Mouse (Mus musculus) neural tube, embryonic 13.5 days (tissue): ENCODE data around the gene Gm2174. TPM values are rescaled to one million over a fixed set of nuclear protein-coding genes. Genes with fewer than 3 reads are reported as not detected.

ENCODE experiments used
- ATAC-seq: fragments of 200-750 bp; cut with Nextera tagmentation; 2 replicates; pipeline ENCODE4 v1.8.0; 2017; ENCODE audit warnings: low read depth, mild to moderate bottlenecking, moderate TSS enrichment, moderate library complexity
- H3K27ac ChIP-seq: fragments of 300-500 bp; sonication (generic); replicated peaks from 2 replicates; pipeline ENCODE4 v1.5.1; 2015; ENCODE audit warnings: moderate library complexity, mild to moderate bottlenecking, inconsistent platforms
- H3K27me3 ChIP-seq: fragments of 300-500 bp; sonication (generic); 2 replicates; pipeline ENCODE4 v1.6.1; 2015; ENCODE audit warnings: mild to moderate bottlenecking, inconsistent platforms
- H3K36me3 ChIP-seq: fragments of 300-500 bp; sonication (generic); 2 replicates; pipeline ENCODE4 v1.6.1; 2015; ENCODE audit warnings: mild to moderate bottlenecking, inconsistent platforms
- H3K4me1 ChIP-seq: fragments of 300-500 bp; sonication (generic); replicated peaks from 2 replicates; pipeline ENCODE4 v1.6.1; 2015; ENCODE audit warnings: inconsistent platforms
- H3K4me2 ChIP-seq: fragments of 300-500 bp; sonication (generic); 2 replicates; pipeline ENCODE4 v1.6.1; 2015; ENCODE audit warnings: inconsistent platforms, mild to moderate bottlenecking, moderate library complexity
- H3K4me3 ChIP-seq: fragments of 300-500 bp; sonication (generic); 2 replicates; pipeline ENCODE4 v1.5.1; 2015; ENCODE audit warnings: mild to moderate bottlenecking, inconsistent platforms
- H3K9ac ChIP-seq: fragments of 300-500 bp; sonication (generic); 2 replicates; pipeline ENCODE4 v1.6.1; 2015; ENCODE audit warnings: moderate library complexity, mild to moderate bottlenecking, inconsistent platforms
- H3K9me3 ChIP-seq: fragments of 300-500 bp; sonication (generic); 2 replicates; pipeline ENCODE4 v1.6.1; 2016; ENCODE audit warnings: inconsistent platforms
- WGBS: fragments of 180-500 bp; shearing (Covaris S2); methylation state at CpG from one replicate; pipeline ENCODE4 v1.1.7; 2015; 5-methylcytosine and 5-hydroxymethylcytosine counted together
- polyA plus RNA-seq: library from polyadenylated mRNA; unstranded; fragments of >200 nt; fragmentation: Nextera tagmentation; extraction: Ambion mirVana; gene quantifications from 2 replicates; pipeline ENCODE4 v1.2.1, GENCODE M21; 2015

The Gm2174 gene
- polyA plus RNA-seq = 1.8 TPM in 1 of 2 replicates, not detected in the other

GRCm38 (mm10) chrX:56447524-56448015 is at the start of gene Gm2174:
Gm2174 (plus strand) TSS chrX:56447965.
- H3K27ac ChIP-seq = no peak within 1 kb of the TSS
- no peaks in the 10 kb centered on the region for H3K4me1 ChIP-seq
- no peak within 1 kb of the TSS for H3K4me2 ChIP-seq
- H3K9ac ChIP-seq = no peak within 1 kb of the TSS
- no peaks in the 10 kb centered on the region for H3K27me3 ChIP-seq
- H3K36me3 ChIP-seq = no peaks in the 10 kb centered on the region
- WGBS = 72% methylated on average over 4 of the region's 4 CpGs
- no peaks in the 10 kb centered on the region for H3K9me3 ChIP-seq
- no peak within 1 kb of the TSS for H3K4me3 ChIP-seq
- ATAC-seq = no peak

- Histone ChIP-seq H3K4me3 (no peak overlapping the region), H3K36me3 (no peaks in the 10 kb centered on the region), H3K9me3 (no peaks in the 10 kb centered on the region), H3K27me3 (no peaks in the 10 kb centered on the region), H3K4me2 (no peak overlapping the region), H3K4me1 (no peaks in the 10 kb centered on the region), H3K9ac (no peak overlapping the region), H3K27ac (no peak overlapping the region)
- WGBS = 36% methylated on average over 2 of the region's 2 CpGs
- no peak for ATAC-seq
Observed at GRCm38 (mm10) chrX:56404646-56405045, 43.1 kb upstream of the Gm2174 start.

- Histone ChIP-seq H3K4me3 (no peak overlapping the region), H3K9ac (no peak overlapping the region), H3K36me3 (no peaks in the 10 kb centered on the region), H3K27me3 (no peaks in the 10 kb centered on the region), H3K27ac (no peak overlapping the region), H3K9me3 (no peaks in the 10 kb centered on the region), H3K4me1 (no peaks in the 10 kb centered on the region), H3K4me2 (no peak overlapping the region)
- WGBS = 77% methylated on average over 1 of the region's 1 CpGs
- no peak for ATAC-seq
Observed at GRCm38 (mm10) chrX:56405482-56405881, 42.3 kb upstream of the Gm2174 start.

GRCm38 (mm10) chrX:56406128-56406527 is 41.6 kb upstream of the Gm2174 start:
- no peak for ATAC-seq
- no peaks in the 10 kb centered on the region for H3K36me3 ChIP-seq
- H3K27me3 ChIP-seq = no peaks in the 10 kb centered on the region
- no peak overlapping the region for H3K4me3 ChIP-seq
- WGBS = 73% methylated on average over 5 of the region's 5 CpGs
- H3K27ac ChIP-seq = no peak overlapping the region
- H3K4me2 ChIP-seq = no peak overlapping the region
- no peaks in the 10 kb centered on the region for H3K4me1 ChIP-seq
- H3K9ac ChIP-seq = no peak overlapping the region
- H3K9me3 ChIP-seq = no peaks in the 10 kb centered on the region

GRCm38 (mm10) chrX:56416277-56416676 is 31.5 kb upstream of the Gm2174 start:
- Histone ChIP-seq H3K4me1 (no peaks in the 10 kb centered on the region), H3K27me3 (no peaks in the 10 kb centered on the region), H3K9ac (no peak overlapping the region), H3K9me3 (no peaks in the 10 kb centered on the region), H3K36me3 (no peaks in the 10 kb centered on the region), H3K27ac (no peak overlapping the region), H3K4me2 (no peak overlapping the region), H3K4me3 (no peak overlapping the region)
- 75% methylated on average over 3 of the region's 3 CpGs for WGBS
- ATAC-seq = no peak

- Histone ChIP-seq H3K4me2 (no peak overlapping the region), H3K4me1 (no peaks in the 10 kb centered on the region), H3K27me3 (no peaks in the 10 kb centered on the region), H3K9ac (no peak overlapping the region), H3K27ac (no peak overlapping the region), H3K9me3 (no peaks in the 10 kb centered on the region), H3K36me3 (no peaks in the 10 kb centered on the region), H3K4me3 (no peak overlapping the region)
- ATAC-seq = no peak
- 73% methylated on average over 4 of the region's 4 CpGs for WGBS
Observed at GRCm38 (mm10) chrX:56417541-56417940, 30.2 kb upstream of the Gm2174 start.

GRCm38 (mm10) chrX:56430601-56431000 is 17.2 kb upstream of the Gm2174 start:
- H3K4me2 ChIP-seq = no peak overlapping the region
- no peak overlapping the region for H3K27ac ChIP-seq
- no peak overlapping the region for H3K9ac ChIP-seq
- H3K4me1 ChIP-seq = no peaks in the 10 kb centered on the region
- no peaks in the 10 kb centered on the region for H3K36me3 ChIP-seq
- no peak overlapping the region for H3K4me3 ChIP-seq
- no peaks in the 10 kb centered on the region for H3K9me3 ChIP-seq
- WGBS = 44% methylated on average over 2 of the region's 2 CpGs
- ATAC-seq = no peak
- H3K27me3 ChIP-seq = no peaks in the 10 kb centered on the region

- H3K9ac ChIP-seq = no peak overlapping the region
- no peaks in the 10 kb centered on the region for H3K4me1 ChIP-seq
- H3K36me3 ChIP-seq = no peaks in the 10 kb centered on the region
- H3K27ac ChIP-seq = no peak overlapping the region
- H3K4me3 ChIP-seq = no peak overlapping the region
- WGBS = 75% methylated on average over 7 of the region's 7 CpGs
- H3K27me3 ChIP-seq = no peaks in the 10 kb centered on the region
- no peak overlapping the region for H3K4me2 ChIP-seq
- ATAC-seq = no peak
- H3K9me3 ChIP-seq = no peaks in the 10 kb centered on the region
Observed at GRCm38 (mm10) chrX:56435758-56436283, 11.9 kb upstream of the Gm2174 start.

GRCm38 (mm10) chrX:56446487-56447428 is 1.0 kb upstream of the Gm2174 start:
- no peak overlapping the region for H3K4me3 ChIP-seq
- H3K27me3 ChIP-seq = no peaks in the 10 kb centered on the region
- WGBS = 79% methylated on average over 11 of the region's 11 CpGs
- ATAC-seq = no peak
- H3K27ac ChIP-seq = no peak overlapping the region
- no peaks in the 10 kb centered on the region for H3K36me3 ChIP-seq
- no peaks in the 10 kb centered on the region for H3K4me1 ChIP-seq
- H3K9ac ChIP-seq = no peak overlapping the region
- H3K4me2 ChIP-seq = no peak overlapping the region
- H3K9me3 ChIP-seq = no peaks in the 10 kb centered on the region

GRCm38 (mm10) chrX:56454671-56455371 is 7.1 kb downstream of the Gm2174 start, which contains the start of gene Ints6l:
Ints6l (plus strand) TSS chrX:56454857.
- H3K27ac ChIP-seq = peak within 1 kb of the TSS; percentile 98
- ATAC-seq = peak; percentile 87

GRCm38 (mm10) chrX:56455372-56456246 is 7.8 kb downstream of the Gm2174 start:
- Histone ChIP-seq H3K4me2 (peak overlapping the region; percentile 58), H3K4me1 (no peaks in the 10 kb centered on the region), H3K9ac (peak overlapping the region; percentile 84), H3K4me3 (peak overlapping the region; percentile 57), H3K27ac (peak overlapping the region; percentile 98), H3K9me3 (no peaks in the 10 kb centered on the region), H3K27me3 (no peaks in the 10 kb centered on the region), H3K36me3 (no peaks in the 10 kb centered on the region)
- ATAC-seq = peak; percentile 96
- WGBS = 24% methylated on average over 64 of the region's 65 CpGs

More at GRCm38 (mm10) chrX:56454671-56455371, 7.1 kb downstream of the Gm2174 start, which contains the start of gene Ints6l:
- Histone ChIP-seq H3K9ac (peak within 1 kb of the TSS; percentile 84), H3K4me2 (peak within 1 kb of the TSS; percentile 58), H3K36me3 (no peaks in the 10 kb centered on the region), H3K4me3 (peak within 1 kb of the TSS; percentile 57), H3K9me3 (no peaks in the 10 kb centered on the region), H3K4me1 (no peaks in the 10 kb centered on the region), H3K27me3 (no peaks in the 10 kb centered on the region)
- WGBS = 13% methylated on average over 22 of the region's 22 CpGs
